Mouse (Mus musculus) brain, adult 2 months (tissue): ENCODE measurements at regions not wholly inside any gene's neighbourhood (a gene's known extent, or its start where the extent isn't known, plus 50 kb on each side); places are given as distances from the start of the nearest gene placed in this dataset.

ENCODE experiments used
- DNase-seq: peaks from one replicate; pipeline ENCODE4 v3.0.0; 2011; ENCODE audit warnings: low read depth, low spot score

DNA sequence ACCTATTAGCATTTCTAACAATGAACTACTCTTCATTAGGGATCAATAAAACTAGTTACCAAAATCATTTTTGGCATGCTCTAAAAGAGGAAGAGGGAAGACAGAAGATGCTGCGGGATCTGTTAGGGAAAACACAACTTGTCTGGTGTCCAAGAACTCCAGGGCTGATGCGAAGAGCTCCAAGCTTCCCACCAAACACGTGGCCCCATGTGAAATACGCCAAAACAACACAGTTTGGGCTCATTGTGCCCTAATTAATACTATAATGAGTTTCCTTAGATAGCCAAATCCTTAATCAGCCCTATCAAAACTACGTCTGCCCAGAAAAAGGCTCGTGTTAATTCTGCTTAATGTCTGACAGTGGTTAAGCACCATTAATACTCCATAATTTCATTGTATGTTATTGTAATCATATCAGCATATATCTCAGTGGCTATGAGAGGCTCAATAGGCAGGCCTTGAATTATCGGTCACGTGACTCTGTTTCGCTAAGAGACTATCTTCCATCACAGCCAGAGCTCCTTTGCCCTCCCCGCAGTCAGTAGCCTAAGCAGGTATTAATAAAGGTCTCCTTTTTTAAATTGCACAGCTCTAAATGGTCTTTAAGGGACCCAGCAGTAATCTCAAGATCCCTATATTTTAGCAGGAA lies 223.6 kb upstream of the Pou3f3 start:
- DNase-seq = no peak

DNA sequence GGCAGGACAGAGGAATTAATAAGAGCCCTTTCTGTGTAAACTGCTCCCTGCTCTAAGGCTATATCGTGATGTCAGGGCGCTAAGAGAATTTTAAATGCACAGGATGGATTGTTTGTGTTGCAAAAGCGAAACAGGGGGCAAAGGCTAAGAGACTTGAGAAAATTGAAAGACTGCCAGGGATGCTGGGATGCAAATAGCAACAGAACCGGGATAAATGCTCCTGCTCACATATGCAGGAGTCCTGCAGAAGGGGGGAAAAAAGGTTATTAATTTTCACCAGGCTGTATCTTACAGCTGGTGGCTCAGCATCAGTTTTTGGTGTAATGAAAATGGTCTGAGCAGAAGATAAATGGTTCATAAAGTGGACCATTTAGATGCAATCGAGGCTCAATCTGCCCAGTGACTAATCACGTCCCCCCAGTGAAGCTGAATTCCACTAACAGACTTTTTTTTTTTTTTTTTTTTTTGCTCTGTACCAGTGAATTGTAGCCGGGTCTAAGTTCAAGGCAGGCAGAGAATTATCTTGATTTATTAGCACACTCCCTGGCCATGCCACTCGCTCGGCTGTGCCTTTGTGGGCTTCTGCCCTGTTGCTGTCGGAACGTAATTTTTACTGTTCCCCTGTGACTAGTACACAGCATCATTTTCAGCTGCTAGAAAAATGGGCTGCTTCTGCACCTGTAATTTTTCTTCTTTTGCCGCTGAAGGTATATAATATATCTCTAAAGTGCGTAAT lies 222.9 kb upstream of the Pou3f3 start:
- no peak for DNase-seq

DNA sequence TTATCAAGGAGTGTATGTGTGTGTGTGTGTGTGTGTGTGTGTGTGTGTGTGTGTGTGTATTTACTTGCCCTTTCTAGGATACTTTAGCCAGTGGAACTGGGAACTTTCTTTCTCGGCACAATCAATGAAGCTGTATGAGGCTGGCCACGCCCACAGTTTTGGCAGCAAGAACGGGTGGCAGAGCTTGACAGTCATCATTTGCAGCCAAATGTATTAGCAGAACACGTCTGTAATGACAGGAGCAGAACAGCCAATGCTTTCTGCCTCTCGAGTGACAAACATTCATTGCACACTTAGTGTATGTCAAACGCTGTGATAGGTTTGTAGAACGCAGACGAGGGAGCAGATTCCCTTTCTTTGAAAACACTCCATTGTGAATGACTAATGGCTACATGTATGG lies 221.4 kb upstream of the Pou3f3 start:
- DNase-seq = no peak

DNA sequence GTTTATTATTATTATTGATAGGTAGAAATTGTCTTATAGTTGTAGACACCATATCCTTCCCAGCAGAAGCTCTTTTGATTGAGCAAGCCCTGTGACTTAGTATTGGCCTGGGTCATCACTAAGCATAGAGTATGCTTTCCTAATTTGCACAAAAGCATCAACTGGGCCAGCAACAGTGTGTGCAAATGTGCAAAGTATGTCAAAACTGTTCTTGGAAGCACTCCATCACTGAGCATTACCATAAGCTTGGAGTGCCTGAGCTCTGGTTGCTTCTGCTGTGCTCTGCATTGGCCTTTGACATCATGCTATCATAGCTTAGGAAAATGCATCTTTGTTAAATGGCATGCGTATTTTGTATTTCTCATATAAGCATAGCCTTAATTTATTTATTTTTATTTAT lies 220.7 kb upstream of the Pou3f3 start:
- no peak for DNase-seq

DNA sequence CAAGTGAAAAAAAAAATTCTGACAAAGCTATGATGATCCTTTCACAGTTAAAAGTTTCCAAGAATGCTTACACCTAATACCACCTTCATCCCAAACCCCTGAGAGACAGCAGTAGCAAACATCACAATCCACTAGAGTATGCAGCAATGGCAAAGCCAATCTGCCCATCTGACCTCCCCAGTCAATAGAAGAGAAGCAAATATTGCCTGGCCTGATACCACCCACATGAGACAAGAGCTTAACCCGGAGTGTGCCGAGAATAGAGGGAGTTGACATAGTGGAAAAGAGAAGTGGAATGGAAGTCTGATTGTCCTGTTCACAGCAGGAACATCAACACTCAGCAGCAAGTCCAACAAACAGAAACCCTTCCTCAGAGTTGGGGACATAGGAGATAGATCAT lies 219.9 kb upstream of the Pou3f3 start:
- DNase-seq = no peak

DNA sequence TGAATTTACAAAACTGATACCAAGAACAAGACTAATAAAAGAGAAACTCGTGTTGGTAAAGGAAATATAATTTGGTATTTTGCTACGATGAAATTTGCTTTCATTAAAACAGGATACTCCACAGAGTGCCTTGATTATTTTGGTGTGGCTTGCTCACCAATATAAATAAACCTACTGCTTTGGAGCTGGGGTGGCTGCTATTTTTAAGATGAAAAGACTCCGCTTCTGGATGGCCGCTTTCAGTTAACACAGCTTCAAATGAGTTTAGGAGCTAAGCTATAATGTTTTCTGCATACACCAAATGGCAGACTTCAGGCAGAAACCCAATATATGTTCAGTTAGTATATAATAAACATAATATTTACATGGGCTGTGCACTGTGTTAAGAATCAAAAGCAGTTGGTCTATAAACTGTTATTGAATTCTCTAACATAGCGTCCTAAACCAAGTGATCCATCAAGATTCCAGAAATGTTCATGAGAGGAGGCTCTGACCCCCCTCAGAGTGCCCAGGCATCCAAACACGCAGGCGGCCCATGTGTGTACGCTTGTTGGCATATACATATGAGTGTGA lies 215.1 kb upstream of the Pou3f3 start:
- DNase-seq = peak; percentile 53

DNA sequence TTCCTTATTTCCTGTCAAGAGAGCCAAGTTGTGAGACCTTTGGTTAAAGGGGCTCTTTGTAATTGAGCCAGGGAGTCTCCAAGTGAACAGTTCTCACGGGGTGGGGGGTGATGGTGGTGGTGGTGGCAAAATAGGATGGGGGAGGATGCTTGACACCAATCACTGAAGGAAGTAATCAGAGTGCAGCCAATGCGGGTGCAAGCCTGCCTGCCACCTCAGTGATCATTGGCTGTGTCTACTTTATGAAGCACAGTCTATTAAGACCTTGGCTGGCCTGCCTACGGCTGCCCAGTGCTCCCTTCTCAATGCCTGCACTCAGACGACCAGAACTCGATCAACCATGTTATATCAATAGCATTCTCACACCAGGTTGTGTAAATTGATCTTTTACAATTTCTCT lies 206.0 kb upstream of the Pou3f3 start:
- DNase-seq = no peak

DNA sequence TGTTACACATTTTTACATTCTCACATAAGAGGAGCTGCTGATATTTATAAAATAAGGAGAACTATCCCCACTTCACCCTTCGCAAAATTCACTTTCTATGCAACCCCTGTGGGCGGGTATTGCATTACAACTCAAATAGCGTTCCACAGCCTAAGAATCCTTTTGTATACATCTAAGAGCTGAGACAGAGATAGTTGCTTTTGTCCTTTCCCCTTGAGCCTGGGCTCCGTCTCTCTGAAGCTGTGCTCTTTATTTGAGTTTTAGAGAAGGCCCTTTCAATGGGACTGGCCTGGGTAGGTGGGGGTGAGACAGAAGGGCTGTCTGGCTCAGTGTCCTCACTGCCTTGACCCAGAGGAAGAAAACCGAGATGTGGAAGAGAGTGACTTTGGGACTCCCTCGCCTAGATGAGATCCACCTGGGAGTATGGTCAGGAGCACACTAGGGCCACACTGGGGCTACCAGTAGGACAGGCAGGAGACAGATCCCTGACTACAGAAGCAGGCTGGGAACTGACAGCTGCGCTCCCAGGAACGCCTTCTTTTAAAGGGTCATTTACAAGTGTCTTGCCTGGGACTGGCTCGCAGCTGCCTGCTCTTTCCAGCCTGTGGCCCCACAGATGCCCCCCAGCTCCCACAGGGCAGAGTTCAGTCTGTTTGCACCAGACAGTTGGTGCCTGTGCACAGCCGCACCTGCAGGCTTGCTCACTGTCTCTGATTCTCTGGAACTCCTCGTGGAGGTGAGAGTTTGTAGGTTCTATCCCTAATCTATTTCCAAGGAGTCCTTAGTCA lies 204.5 kb upstream of the Pou3f3 start:
- DNase-seq = no peak

DNA sequence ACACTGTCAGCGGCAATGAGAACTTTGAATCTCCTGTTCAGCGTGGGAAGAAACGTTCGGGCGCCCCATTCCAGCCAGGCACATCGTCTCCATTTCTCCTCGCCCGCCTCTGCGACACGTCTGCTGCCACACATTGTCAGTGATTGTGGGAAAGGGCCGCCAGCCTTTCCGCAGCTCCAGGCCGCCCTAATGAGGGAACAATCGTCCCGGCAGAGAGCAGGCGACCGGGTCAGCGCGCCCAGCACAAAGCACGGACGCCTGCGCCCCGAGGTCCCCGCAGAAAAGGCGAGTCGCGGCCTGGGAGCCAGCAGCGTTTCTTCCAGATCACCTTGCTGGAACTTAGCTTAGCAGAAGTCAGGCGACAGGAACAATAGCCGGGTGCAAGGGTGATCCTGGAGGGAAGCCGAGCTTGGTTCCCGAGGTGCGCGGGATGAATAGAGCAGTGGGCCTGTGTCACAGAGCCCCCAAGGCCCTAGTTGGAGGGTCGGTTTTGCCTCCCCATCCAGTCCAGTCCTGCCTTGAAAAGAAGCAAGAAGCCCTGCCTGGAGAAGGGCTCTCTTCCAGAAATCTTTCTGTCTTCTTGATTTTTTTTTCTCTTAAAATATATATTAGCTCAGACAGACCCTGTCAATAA lies 203.8 kb upstream of the Pou3f3 start:
- DNase-seq = peak; percentile 27

DNA sequence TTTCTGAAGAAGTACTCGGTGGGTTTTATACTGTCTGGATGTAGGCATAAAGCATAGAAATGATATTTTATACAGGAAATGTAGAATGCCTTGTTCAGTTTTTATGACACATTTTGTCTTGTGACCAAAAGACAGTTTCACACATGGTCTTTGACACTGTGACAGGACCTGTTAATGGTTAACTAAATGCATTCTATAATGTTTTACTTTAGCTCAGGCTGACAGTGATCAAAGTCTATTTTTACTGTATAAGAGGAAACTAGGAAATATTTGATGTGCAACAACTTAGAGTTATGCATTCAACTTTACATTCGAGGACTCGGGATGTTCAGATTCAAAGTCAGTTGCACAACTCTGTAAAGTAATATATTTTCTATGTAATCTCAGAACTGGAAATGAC lies 199.5 kb upstream of the Pou3f3 start:
- DNase-seq = no peak

DNA sequence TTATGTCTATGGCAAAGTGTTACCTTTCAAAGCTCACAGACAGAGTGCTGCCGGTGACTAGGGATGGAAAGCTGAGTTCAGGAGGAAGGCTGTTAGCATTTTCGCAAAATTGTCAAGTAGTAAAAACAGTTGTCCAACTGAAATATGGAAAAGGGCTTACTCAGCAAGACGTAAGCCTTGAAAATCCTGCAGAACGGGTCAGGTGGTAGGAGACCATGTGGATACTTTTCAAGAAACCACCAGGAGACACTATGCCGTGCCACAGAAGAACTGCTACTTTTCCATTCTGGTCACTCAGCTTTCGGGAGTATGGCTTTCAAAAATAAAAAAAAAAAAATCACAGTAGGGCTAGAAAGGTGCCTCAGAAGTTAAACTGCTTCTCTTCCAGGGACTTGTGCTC lies 199.1 kb upstream of the Pou3f3 start:
- DNase-seq = no peak

DNA sequence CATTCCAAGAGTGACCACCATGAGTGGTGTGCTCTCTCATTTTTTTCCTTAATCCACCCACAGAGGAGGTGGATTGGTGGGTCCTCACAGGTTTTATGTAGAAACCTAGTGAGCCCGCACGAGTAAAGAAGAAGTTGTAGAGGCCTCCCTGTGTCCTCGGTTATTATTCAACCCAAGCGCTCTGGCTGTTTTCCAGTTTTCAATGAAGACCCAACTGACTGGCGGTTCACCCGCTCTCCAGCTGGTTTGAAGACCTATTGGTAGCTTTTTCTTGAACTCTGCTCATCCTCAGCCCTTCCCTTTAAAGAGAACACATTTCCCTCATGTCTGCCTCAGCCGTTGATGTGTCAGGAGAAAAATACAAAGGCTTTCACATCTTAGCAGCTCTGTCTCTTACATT lies 196.7 kb upstream of the Pou3f3 start:
- no peak for DNase-seq

DNA sequence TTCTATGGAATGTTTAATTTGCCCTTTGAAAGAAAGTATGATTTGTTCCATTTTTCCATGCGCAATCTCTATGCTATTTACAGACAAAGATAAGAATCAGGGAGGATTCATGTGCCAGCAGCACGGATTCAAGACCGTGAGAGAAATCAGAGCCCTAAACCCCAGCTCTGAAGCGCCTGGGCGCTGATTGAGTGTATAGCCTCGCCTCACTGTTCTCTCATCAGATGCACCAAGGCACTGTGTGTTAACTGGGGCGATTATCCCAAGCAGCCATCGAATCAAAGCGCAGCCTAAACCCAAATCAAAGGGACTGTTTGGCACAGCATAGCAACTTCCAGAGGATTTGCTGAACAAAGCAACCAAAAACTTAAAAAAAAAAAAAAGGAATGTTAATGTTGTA lies 191.1 kb upstream of the Pou3f3 start:
- DNase-seq = no peak

DNA sequence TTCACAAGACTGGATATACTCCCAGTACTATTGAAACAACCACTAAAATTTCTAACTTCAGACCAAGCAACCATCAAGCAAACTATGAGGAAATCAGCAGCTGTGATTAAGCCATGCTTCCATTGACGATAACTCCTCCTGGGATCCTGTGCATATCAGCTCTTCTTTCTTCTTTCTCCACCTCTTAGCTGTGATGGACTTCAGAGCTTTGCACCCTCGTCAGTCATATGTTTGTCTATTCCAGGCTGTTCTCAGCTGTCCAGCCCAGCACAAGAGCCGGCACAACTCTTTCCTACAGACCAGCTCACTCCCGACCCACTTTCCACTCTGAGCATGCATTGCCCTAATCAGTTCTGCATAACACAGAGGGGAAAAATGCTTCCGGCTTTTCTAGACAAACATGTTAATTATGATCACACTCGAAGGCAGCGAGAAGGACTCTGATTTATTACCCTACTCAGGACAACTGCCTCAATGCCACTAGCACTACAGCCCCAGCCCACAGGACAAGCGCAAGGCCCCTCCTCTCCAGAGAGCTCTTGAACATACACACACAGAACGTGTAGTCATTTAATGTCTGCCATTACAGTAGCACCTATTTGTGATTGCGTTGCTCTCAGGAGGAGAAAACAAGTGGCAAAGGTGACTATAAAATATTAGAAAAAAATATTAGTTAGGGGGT lies 190.4 kb upstream of the Pou3f3 start:
- DNase-seq = no peak

DNA sequence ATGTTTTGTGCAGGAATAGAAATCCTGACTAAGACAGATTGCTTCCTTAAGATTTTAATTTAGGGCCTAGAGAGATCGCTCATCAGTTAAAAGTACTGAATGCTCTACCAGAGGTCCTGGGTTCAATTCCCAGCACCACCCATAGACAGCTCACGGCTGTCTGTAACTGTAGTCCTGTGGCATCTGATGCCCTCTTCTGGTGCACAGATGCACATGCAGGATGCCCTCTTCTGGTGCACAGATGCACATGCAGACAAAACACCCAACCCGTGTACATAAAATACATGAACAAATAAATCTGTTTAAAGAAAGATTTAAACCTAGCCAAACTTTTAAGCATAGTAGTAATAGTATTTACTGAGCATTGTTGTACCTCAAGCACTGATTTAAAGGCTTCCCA lies 181.2 kb upstream of the Pou3f3 start:
- no peak for DNase-seq

DNA sequence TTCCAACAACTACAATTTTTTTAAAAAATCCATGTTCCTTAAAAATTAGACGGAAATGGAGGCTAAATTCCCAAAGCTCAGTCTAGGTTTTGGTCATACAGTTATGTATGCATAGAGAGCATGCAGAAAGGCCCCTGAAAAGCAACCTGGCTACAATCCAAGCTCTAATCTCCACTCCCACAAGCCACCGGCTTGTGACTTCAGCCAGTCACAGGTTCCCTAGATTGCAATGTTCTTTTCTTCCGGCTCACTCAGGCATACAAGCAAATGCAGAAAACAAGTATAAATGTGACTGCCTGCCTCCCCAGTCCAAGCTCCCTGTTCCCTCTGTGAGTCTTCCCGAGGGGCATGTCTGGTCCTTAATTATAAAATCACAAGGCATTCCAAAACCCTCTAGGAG lies 171.2 kb upstream of the Pou3f3 start:
- no peak for DNase-seq

DNA sequence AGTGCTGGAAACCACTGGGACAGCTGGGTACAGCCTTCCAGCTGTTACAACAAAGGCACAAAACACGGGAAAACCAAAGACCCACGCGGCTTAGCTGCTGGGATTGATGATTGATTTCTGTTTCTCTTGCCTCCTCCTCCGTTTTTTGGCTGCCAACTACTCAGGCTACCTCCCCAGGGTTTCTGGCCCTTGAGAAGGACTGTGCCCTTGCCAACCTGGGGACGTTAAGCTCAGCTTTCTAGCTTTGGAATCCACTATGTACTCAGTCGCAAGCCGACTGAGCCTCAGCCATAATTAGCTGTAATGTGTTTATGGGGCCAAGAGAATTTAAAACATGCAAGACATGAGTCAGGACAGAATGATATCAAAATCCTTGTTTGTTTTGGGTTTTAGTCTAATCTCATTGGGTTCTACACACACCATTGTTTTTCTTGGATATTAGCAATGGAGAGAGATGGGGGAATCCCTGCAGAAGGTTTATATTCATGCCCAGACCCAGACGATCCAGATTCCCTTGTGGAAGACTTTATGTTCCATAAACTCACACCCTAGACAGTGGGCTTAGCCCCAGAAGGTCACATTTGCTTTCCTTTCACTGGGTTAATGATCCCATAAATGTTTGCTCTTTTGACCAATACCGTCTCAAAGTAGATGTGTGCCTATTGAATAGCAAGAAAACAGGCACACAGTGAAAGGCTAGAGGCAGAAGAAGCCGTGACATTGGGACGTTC lies 167.7 kb upstream of the Pou3f3 start:
- no peak for DNase-seq

DNA sequence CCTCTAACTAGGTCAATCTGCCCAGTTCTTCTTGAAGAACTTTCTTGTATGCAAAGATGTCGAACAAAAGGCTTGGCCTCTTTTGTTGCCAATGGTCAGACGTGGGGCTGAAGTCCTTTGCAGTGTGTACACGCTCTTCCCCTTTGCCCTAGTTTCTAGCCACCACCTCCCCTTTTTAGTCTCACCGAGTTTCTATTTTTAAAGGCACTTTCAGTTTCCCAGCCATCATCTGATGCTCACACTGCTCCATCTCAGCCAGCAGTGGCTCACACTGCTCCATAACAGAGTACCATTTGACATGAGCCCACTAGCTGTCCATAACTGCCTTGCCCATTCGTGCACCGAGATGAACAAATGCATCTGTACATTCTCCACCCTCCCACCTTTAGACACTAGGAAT lies 162.7 kb upstream of the Pou3f3 start:
- DNase-seq = no peak

DNA sequence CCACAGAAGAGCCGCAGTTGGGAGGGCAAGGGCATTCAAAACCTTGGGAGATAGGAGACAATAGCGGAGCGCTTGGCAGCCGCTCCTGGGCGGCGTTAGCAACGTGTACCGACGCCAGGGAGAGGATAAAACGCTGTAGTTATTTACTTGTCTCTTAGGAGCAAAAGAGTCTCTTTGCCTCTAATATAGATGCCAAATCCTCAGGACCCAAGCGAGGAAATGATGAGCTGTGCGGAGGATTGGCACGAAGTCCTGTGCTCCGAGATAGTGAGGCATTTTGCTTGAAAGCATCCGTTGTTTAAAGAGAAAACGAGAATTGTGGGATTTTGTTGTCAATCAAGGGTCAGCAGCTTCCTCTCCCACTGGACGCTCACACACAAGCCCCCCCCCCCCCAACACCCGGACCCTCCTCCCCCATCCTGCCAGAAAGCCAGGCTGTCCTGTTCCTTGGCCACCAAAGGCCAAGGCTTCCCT lies 156.5 kb upstream of the Pou3f3 start:
- DNase-seq = peak; percentile 58
